Mouse (Mus musculus) liver (tissue): ENCODE results near the gene Tfap2e.

Experiments used
- DNase-seq: peaks from one replicate; pipeline ENCODE4 v3.0.0-alpha.2; 2020; ENCODE audit warnings: mixed read lengths

Tfap2e gene

DNA sequence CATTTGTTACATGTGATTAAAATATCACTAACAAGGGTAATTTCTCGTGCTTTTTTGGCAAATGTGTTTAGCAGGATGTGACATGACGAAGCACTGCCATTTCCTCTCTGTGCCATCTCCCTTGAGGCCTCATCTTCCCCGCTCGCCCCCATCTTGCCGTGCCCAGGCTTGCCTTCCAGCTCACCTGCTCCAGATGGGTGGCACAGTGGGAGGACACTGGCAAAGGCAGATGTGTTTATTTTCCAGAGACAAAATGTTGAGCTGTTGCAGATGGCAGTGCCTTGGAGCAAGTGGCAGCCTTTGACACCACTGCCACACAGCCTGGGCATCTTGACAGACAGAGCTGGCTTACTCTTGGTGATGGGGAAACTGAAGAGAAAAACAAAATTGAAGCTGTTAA is 43.0 kb downstream of the Tfap2e start:
- DNase-seq: no peak

DNA sequence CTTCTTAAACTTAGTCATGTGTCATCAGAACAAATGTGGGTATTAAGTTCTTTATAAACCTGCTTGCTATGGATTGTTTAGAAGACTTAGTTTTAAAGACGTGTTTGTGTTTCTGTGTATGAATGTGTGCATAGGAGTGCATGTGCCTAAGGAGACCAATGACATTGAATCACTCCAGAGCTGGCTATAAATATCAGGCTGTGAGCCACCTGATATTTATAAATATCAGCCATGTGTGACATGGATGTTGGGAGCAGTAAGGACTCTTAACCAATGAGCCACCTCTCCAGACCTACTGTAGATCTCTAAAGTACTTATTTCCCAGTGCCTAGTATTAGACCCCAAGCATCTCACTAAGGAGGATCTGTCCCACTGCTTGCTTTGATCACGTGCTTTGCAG is 46.6 kb downstream of the Tfap2e start:
- DNase-seq: no peak

DNA sequence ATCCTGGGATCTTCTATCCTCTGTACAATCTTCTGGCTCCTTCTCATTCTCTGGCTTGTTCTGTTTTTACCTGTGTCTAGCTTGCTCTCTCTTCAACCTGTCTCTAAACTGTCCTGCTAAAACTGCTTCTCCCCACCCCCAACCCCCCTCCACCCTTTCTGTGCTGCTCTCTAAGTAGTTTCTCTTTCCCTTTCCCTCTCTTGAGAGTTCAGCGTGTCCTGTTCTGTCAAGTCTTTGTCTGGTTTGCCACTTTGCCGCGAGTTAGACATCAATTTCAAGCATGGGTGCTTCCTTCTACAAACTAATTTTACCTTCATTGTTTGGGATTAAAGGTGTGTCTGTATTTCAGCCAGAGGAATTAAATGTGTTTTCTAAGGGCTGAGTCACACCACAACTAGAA is 53.0 kb downstream of the Tfap2e start:
- no peak for DNase-seq

DNA sequence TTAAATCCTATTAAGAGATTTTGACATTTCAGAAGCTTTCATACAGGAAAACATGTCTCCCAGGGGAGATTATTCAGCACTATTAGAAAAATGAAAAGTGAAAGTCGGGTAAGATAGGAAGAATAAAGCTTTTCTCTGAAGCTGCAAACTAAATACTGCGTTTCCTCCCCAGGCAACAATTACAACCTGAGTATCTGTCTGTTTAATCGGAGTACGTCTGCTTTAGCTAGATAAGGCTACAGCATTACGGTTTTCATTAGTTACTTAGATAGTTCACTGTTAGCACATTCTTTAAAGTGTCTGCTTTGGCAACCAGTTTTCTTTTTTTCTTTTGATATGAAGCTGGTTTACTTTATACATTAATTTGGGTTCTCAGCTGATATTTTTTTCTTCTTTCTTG is 53.7 kb downstream of the Tfap2e start:
- DNase-seq: no peak

DNA sequence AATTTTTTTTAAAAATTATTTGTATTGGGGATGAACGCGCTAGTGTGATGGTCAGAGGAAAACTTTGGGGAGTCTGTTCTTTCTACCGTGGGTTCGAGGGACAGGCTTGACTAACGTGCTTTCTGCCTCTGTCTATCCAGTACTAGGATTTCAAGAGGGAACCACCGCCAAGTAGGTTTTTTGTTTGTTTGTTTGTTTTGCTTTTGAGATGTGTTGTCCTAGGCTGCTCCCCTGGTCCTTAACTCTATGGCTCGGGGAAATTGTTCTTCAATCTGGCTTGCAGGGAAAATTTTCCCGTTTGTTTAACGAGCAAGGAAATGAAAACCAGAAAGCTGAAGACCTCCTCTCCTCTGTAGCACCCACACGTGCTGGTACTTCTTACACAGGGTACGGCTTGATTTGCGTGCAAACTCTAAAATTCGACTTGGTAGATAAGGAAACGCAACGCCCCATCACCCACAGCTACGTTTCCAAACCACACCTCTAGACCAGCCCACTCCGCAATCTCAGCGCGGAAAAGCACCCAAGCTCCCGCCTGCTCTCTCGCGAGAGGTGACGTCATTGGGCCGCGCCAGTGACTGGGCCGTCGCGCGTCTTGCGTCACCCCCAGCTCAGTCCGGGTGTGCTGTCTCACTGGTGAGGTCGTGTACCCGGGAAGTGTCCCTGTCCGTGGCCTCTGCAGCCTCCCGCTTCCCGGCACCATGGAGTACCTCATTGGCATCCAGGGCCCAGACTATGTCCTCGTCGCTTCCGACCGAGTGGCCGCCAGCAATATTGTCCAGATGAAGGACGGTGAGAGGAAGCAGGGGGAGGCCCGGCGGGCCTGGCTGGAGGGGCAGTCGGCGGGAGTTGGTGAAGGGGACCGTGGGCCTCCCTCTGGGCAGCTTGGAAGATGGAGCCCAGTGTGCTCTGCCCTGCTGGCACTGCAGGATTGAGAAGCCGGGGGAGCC is 58.7 kb downstream of the Tfap2e start, which contains the start of gene Psmb2:
Gene Psmb2 (plus strand): TSS at position 577 of the 950 bp plus-strand sequence.
- DNase-seq: peak; percentile 97

DNA sequence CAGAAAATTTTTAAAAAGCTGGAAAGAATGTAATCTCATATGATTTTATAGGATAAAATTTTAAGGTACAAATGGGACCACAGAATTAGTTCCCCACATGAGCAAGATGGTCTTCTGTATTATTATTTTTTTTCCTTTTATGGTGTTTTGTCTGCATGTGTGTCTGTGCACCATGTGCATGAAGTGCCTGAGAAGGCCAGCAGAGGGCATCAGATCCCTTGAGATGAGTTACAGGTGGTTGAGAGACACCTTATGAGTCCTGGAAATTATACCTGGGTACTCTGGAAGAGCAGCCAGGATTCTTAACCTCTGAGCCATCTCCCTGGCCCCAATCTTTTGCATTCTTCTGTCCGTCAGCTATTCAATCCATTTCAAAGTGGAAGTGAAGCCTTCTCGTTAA is 69.0 kb downstream of the Tfap2e start:
- DNase-seq: peak; percentile 37
